Mouse (Mus musculus) bone marrow, adult 2 months (tissue): ENCODE measurements around the gene 2700097O09Rik.

Experiments used
- CTCF ChIP-seq: fragments of 200-500 bp; IDR thresholded peaks from 2 replicates; pipeline ENCODE4 v1.5.1; 2011; ENCODE audit warnings: low read length, control low read depth; ENCODE audit not compliant: control insufficient read depth, insufficient read depth
- POLR2A ChIP-seq: fragments of 200-500 bp; IDR thresholded peaks from 2 replicates; pipeline ENCODE4 v1.6.1; 2011; ENCODE audit warnings: low read depth, mild to moderate bottlenecking, control low read depth, low read length, borderline replicate concordance; ENCODE audit not compliant: control insufficient read depth

DNA sequence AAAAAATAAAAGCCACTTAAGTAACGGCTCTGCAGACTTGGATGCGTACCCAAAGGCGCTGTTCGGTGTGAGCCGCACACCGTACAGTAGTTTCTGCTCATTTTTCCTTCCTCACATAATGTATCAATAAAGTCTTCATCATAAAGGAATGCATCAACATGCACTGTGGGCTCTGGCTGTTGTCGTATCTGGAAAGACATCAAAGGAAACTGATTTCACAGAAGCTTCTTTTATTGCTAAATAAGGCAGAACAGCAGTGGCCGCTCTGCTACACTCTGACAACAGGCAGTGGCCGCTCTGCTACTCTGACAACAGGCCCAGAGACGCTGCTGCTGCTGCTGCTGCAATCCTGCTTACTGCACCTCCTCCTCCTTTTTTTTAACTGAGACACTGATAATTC, 18.9 kb downstream of the 2700097O09Rik start:
- TF ChIP-seq CTCF (no peak), POLR2A (no peak)
